Mouse (Mus musculus) right cerebral cortex, postnatal 25 days (tissue): ENCODE data around the gene Gsg1l.
A peak's percentile ranks its signal among the peaks of the same experiment; 100 is the strongest.

Experiments used
- DNase-seq: peaks from one replicate; pipeline ENCODE4 v3.0.0; 2022

Gsg1l gene

GRCm38 (mm10) chr7:126031598-126032364 lies 50.4 kb downstream of the Gsg1l start:
- peak; percentile 56 for DNase-seq

GRCm38 (mm10) chr7:126027410-126027809 lies 54.8 kb downstream of the Gsg1l start:
- no peak for DNase-seq

DNA sequence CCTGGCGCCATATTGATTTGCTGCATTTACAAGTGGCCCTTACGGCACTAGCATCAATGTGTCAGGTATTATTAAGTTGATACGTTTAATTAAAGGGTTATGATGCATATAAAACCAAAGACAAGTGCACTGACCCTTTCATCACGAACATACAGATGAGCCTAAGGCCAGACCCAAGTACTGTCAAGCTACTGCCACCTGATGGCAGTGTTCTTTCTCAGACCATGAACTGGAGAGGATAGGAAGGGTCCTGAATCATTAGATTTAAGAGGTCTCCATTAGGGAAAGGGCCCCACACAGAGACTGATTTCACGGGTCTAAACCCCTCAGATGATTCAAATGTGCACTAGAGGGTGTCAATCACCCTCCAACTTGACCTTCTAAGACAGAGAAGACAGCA lies 55.6 kb downstream of the Gsg1l start:
- DNase-seq = no peak

DNA sequence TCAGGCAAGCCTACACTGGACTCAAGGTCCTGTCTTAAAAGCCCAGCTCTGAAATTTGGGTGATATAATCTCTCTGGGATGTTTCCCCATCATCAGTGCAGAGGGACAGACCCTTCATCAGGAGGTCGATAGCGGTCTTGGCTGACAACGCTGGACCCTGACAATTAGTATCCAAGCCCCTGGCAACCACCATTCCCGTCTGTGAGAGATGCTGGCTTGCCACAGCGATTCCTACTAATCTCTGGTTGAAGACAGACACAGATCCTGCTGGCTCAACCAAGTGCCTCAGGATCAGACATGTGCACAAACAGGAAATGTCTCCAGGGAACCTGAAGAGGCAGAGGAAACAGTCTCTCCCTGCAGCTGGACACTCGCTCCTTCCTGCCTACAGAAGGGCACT lies 62.2 kb downstream of the Gsg1l start:
- no peak for DNase-seq

- DNase-seq = no peak
Measured at GRCm38 (mm10) chr7:126019321-126019720, 62.9 kb downstream of the Gsg1l start.

DNA sequence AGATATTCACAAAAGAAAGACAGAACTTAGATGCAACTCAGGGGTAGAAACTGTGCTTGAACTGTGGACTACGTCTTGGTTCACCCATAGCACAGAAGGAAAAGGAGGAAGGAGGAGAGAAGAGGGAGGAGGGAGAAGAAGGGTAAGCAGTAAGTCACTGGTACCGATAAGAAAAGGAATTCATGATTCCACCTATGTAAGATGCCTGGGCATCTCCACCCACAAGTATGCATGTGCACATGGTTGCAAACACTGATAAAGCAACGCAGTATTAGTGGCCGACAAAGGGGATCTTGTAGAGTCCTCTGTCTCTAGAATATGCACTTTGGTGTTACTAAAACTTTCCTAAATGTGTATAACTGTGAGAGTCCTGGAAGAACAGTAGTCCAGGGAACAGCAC lies 64.8 kb downstream of the Gsg1l start:
- DNase-seq = no peak

GRCm38 (mm10) chr7:126012325-126013021 lies 69.7 kb downstream of the Gsg1l start:
- no peak for DNase-seq

DNA sequence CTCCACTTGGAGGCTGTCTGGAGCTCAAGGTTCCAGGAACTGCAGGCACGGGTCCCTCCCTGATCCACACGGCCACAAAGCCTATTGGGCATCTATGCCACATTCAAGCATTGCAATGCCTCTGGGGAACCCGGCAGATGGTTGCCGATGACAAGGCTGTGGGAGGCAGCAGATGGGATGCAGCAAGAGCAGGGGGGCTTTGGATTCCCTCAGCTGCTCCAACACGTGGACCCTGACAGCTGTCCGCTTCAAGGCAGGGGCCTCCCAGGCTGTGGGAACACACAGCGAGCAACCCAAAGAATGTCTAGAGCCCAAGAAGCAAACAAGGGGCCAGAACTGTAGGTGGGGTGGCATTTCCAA lies 73.4 kb downstream of the Gsg1l start:
- DNase-seq = peak; percentile 84

- no peak for DNase-seq
Measured at GRCm38 (mm10) chr7:126008139-126008788, 73.9 kb downstream of the Gsg1l start.

DNA sequence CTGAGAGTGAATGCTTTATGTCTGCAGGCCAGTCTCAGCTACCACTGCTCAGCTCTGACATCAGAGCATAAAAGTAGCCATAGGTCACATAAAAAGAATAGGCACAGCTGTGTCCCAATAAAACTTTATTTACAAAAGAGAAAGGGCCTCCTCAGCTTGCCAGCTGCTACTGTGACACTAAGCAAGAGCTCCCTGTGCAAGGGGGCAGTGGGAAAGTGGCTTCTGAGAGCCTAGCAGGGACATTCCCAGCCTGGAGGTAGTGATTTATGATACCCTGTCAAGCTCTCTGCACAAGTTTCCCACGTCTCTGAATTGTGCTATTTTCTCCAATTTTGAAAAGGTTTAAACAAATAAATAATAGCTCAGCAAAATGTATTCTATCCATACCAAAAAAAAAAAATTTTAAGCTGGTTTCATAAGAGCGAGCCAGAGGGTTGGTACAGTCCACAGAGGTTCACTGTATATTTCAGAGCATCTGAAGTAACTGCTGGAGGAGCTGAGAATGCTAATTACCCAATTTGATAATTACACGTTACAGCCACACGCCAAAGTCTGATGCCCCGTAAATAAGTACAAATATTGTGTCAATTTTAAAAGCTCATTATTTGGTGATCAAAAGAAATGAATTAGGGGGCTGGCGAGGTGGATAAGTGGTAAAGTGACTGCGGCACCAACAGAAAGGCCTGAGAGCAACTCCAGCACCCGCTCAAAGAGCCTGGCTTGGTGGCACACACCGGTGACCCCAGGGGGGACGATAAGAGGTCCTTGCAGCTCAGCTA lies 74.9 kb downstream of the Gsg1l start:
- DNase-seq = no peak

- no peak for DNase-seq
Measured at GRCm38 (mm10) chr7:126005274-126005673, 76.9 kb downstream of the Gsg1l start.

DNA sequence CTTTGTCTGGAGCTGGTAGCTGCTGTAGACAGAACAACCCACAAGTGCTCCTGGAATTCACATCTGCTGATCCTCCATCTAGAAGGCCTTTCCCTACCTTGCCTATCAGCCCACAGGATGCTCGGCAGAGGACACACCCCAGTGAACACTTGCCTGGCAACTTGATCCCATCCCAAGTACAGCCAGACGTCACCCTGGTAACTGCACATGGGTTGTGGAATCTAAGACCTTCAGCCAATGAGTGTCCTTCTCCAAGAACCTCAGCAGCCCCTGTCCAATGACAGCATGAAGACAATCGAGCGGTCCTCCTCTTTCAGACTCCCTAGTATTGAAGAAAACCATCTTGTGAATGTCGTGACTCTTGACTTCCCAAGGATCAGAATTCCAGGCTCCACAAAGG lies 80.5 kb downstream of the Gsg1l start:
- DNase-seq = no peak

- DNase-seq = peak; percentile 54
Measured at GRCm38 (mm10) chr7:125999921-126000320, 82.3 kb downstream of the Gsg1l start.

DNA sequence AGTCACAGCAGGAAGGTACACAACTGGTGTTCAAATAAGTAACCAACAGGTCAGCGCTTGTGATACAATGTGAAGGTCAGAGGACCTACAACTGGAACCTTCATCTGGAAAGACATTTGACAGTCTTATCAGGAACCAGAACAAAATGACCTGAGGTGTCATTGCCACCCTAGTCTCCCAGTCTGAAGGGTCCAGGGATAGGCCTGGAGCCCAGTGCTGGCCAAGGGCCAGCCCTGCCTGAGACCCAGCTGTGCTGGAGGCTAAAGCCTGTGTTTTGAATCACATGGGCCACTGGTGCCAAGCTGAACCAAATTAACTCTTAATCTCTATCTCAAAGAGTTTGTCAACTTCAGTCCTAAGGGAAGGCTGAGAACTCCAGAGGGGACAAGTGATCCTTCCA lies 86.1 kb downstream of the Gsg1l start:
- no peak for DNase-seq

DNA sequence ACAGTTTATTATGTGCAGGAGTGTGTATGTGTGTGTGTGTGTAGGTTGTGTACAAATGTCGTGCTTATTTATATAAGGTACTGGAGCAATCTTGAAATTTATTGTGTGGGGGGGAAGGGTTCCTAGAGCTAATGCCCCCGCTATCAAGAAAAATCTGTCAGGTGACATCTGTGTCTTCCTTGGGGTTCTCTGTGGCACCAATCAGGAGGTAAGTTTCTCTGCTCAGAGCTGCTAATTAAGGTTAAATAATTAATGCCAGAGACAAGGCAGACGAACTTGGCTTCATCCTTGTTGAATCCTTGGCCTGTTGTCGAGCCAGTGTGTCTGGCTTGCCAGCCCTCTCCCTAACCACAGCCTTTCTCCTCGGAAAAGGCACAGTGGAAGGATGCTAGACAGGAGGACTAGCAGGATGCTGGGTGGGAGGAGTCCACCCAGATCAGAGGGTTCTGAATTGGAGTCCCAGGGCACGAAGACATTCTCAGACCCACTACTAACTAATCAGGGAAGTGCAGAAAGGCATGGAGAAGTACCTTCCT lies 89.8 kb downstream of the Gsg1l start:
- DNase-seq = no peak

DNA sequence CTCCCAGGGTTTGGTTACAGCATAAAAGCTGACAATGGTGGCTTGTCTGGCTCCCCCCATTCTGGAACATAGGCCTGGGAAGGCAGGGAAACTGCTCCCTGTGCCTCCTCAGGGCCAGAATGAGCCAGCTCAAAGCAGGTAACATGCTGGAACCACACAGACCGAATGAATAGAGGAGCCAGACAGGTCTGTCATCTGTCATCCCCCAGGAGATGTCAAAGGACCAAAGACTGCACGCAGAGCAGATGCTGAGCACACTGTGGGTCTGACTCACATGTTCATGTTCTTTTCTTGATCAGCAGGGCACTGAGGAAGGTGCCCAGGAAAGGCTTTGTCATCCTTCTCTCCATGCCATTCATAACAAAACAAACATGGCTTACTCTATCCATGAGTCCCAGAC lies 90.4 kb downstream of the Gsg1l start:
- DNase-seq = no peak

DNA sequence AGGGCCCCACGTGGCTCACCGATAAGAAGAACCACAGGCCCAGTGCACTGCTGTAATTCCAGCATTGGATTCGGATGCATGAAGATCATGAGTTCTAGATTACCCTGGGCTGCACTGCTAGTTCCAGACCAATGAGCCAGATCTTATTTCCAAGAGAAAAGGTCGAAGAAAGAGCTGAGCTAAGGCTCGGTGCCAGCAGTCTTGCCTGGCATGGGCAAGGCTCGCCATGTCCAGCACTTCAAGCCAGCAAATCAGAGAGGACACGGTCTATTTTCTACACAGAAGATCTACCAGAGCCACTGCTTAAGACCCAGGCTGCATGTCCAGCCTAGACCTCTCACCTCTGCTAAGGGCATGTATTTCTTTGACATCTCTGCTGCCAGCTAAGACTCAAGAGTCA lies 92.2 kb downstream of the Gsg1l start:
- no peak for DNase-seq

- DNase-seq = no peak
Measured at GRCm38 (mm10) chr7:125989489-125989888, 92.7 kb downstream of the Gsg1l start.

DNA sequence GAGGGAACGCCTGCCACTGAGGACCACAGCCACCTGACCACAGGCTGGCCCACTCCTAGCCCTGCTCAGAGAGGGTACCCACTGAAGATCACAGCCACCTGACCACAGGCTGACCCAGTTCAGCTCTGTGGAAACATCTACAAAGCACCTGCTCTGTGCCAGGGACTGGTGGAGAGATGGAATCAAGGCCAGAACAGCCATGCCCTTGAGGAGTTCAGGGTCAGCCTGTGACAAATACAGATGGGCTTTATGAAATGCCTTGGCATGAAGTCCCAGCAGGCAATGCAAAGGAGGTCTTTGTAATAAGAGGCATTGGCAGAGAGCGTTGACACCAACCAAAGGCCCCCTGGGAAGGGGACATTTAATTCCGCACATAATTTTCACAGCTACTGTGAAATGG lies 93.9 kb downstream of the Gsg1l start:
- DNase-seq = no peak

- DNase-seq = no peak
Measured at GRCm38 (mm10) chr7:125987117-125987516, 95.1 kb downstream of the Gsg1l start.

DNA sequence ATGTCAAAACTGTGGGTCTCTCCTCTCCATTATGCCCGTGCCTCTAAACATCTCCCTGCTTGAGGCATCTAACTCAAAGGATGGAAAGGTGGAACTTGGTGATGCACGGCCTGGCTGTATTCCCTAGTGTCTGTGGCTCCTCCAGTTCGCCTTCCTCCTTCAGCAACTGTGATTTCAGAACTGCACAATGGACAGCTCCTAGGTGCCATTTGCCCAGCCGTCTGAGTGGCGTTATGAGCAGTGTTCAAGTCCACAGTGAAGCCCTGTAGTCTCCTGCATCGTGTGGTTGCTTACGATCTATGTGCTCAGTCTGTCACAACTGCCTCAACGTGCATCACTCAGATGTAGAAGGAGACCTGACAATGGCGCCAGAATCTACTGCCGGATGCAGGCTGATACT lies 96.6 kb downstream of the Gsg1l start:
- no peak for DNase-seq

- no peak for DNase-seq
Measured at GRCm38 (mm10) chr7:125983902-125984841, 98.0 kb downstream of the Gsg1l start.
